Mouse (Mus musculus) kidney, adult 2 months (tissue): ENCODE measurements around the gene Nfkbia. TPM values are rescaled to one million over a fixed set of nuclear protein-coding genes. Genes with fewer than 3 reads are reported as not detected.

Experiments used
- DNase-seq: peaks from one replicate; pipeline ENCODE4 v3.0.0; 2021
- H3K27ac ChIP-seq: fragments of 200-500 bp; 2 replicates; pipeline ENCODE4 v1.5.1; 2012; ENCODE audit warnings: low read depth, low read length, control low read depth, inconsistent platforms; ENCODE audit not compliant: insufficient read depth
- H3K27me3 ChIP-seq: fragments of 200-500 bp; replicated peaks from 2 replicates; pipeline ENCODE4 v1.6.1; 2012; ENCODE audit warnings: mild to moderate bottlenecking, moderate library complexity, low read length, inconsistent platforms; ENCODE audit not compliant: control insufficient read depth, insufficient read depth
- H3K36me3 ChIP-seq: fragments of 200-500 bp; 2 replicates; pipeline ENCODE4 v1.6.1; 2012; ENCODE audit warnings: mild to moderate bottlenecking, moderate library complexity, low read length, inconsistent platforms; ENCODE audit not compliant: control insufficient read depth, insufficient read depth
- H3K4me1 ChIP-seq: fragments of 200-500 bp; 2 replicates; pipeline ENCODE4 v1.6.1; 2011; ENCODE audit warnings: low read length; ENCODE audit not compliant: control insufficient read depth, insufficient read depth
- H3K4me3 ChIP-seq: fragments of 200-500 bp; 2 replicates; pipeline ENCODE4 v1.5.1; 2011; ENCODE audit warnings: mild to moderate bottlenecking, low read depth, low read length, control low read depth; ENCODE audit not compliant: insufficient read depth
- CTCF ChIP-seq: fragments of 200-500 bp; conservative IDR thresholded peaks from 2 replicates; pipeline ENCODE4 v1.5.1; 2011; ENCODE audit warnings: low read depth, mild to moderate bottlenecking, control low read depth, low read length, moderate library complexity, mixed read lengths; ENCODE audit not compliant: insufficient read depth, insufficient read length
- POLR2A ChIP-seq: fragments of 200-500 bp; IDR thresholded peaks from one replicate; pipeline ENCODE4 v1.6.1; 2011; ENCODE audit warnings: low read depth, low read length, control low read depth
- WGBS: fragments of 180-500 bp; shearing (Covaris S2); methylation state at CpG from one replicate; pipeline ENCODE4 v1.1.7; 2018; 5-methylcytosine and 5-hydroxymethylcytosine counted together
- polyA plus RNA-seq: library from polyadenylated mRNA; depleted of rRNA; stranded (reverse); fragments of >200 nt; gene quantifications from 2 replicates; pipeline ENCODE4 v1.2.3, GENCODE M21; 2012

Gene Nfkbia
- polyA plus RNA-seq, 1 experiment, result 93.3 TPM

- peaks cover 14% of the 10 kb centered on the region for H3K4me1 ChIP-seq
- no peak overlapping the region for H3K4me3 ChIP-seq
- H3K27me3 ChIP-seq, result no peaks in the 10 kb centered on the region
- TF ChIP-seq POLR2A (no peak), CTCF (no peak)
- H3K27ac ChIP-seq, result no peak overlapping the region
- 77% methylated on average over 9 of the region's 9 CpGs for WGBS
- no peak for DNase-seq
- H3K36me3 ChIP-seq, result no peaks in the 10 kb centered on the region
Measured at GRCm38 (mm10) chr12:55471344-55471743, 21.1 kb downstream of the Nfkbia start.

- TF ChIP-seq POLR2A (no peak), CTCF (no peak)
- Histone ChIP-seq H3K4me1 (peaks cover 17% of the 10 kb centered on the region), H3K4me3 (no peak overlapping the region), H3K27me3 (no peaks in the 10 kb centered on the region), H3K27ac (no peak overlapping the region), H3K36me3 (no peaks in the 10 kb centered on the region)
- DNase-seq, result no peak
- 60% methylated on average over 5 of the region's 5 CpGs for WGBS
Measured at GRCm38 (mm10) chr12:55470442-55470841, 22.0 kb downstream of the Nfkbia start.

GRCm38 (mm10) chr12:55467331-55468180, 24.9 kb downstream of the Nfkbia start:
- Histone ChIP-seq H3K36me3 (no peaks in the 10 kb centered on the region), H3K4me1 (peaks cover 12% of the 10 kb centered on the region), H3K27me3 (no peaks in the 10 kb centered on the region), H3K27ac (no peak overlapping the region), H3K4me3 (no peak overlapping the region)
- WGBS, result 74% methylated on average over 10 of the region's 10 CpGs
- peak; percentile 33 for DNase-seq
- TF ChIP-seq CTCF (no peak), POLR2A (no peak)

GRCm38 (mm10) chr12:55466816-55467215, 25.6 kb downstream of the Nfkbia start:
- H3K4me1 ChIP-seq, result peaks cover 12% of the 10 kb centered on the region
- no peak overlapping the region for H3K27ac ChIP-seq
- H3K4me3 ChIP-seq, result no peak overlapping the region
- DNase-seq, result no peak
- no peaks in the 10 kb centered on the region for H3K27me3 ChIP-seq
- 65% methylated on average over 5 of the region's 5 CpGs for WGBS
- H3K36me3 ChIP-seq, result no peaks in the 10 kb centered on the region
- TF ChIP-seq CTCF (no peak), POLR2A (no peak)

GRCm38 (mm10) chr12:55466088-55466701, 26.3 kb downstream of the Nfkbia start:
- TF ChIP-seq CTCF, result no peak
- TF ChIP-seq POLR2A, result no peak
- WGBS, result 64% methylated on average over 7 of the region's 7 CpGs
- no peak overlapping the region for H3K4me3 ChIP-seq
- peak; percentile 48 for DNase-seq
- H3K27ac ChIP-seq, result peak overlapping the region; percentile 27; the same call in 1 of the 2 replicates
- H3K27me3 ChIP-seq, result no peaks in the 10 kb centered on the region
- H3K36me3 ChIP-seq, result no peaks in the 10 kb centered on the region
- peaks cover 12% of the 10 kb centered on the region for H3K4me1 ChIP-seq

- TF ChIP-seq CTCF, result no peak
- TF ChIP-seq POLR2A, result no peak
- Histone ChIP-seq H3K36me3 (no peaks in the 10 kb centered on the region), H3K4me3 (peak overlapping the region; percentile 40), H3K4me1 (peaks cover 12% of the 10 kb centered on the region), H3K27me3 (no peaks in the 10 kb centered on the region), H3K27ac (peak overlapping the region; percentile 53)
- DNase-seq, result peak; percentile 81
- WGBS, result 21% methylated on average over 17 of the region's 17 CpGs
Measured at GRCm38 (mm10) chr12:55465401-55465983, 27.0 kb downstream of the Nfkbia start.
